Mouse (Mus musculus) olfactory bulb, adult 2 months (tissue): ENCODE results near the gene Crtc1. TPM values are rescaled to one million over a fixed set of nuclear protein-coding genes. Genes with fewer than 3 reads are reported as not detected.

Source experiments
- H3K27ac ChIP-seq: fragments of 200-500 bp; 2 replicates; pipeline ENCODE4 v1.5.1; 2012; ENCODE audit warnings: low read depth, low read length; ENCODE audit not compliant: insufficient read depth
- H3K4me1 ChIP-seq: fragments of 200-500 bp; 2 replicates; pipeline ENCODE4 v1.6.1; 2012; ENCODE audit warnings: low read length; ENCODE audit not compliant: control insufficient read depth, insufficient read depth
- H3K4me3 ChIP-seq: fragments of 200-500 bp; 2 replicates; pipeline ENCODE4 v1.5.1; 2012; ENCODE audit warnings: mild to moderate bottlenecking, low read depth, low read length, moderate library complexity; ENCODE audit not compliant: insufficient read depth
- CTCF ChIP-seq: fragments of 200-500 bp; IDR thresholded peaks from 2 replicates; pipeline ENCODE4 v1.5.1; 2012; ENCODE audit warnings: low read depth, mild to moderate bottlenecking, low read length, moderate library complexity; ENCODE audit not compliant: insufficient read depth
- POLR2A ChIP-seq: fragments of 200-500 bp; IDR thresholded peaks from 2 replicates; pipeline ENCODE4 v1.6.1; 2012; ENCODE audit warnings: mild to moderate bottlenecking, low read depth, low read length, moderate library complexity; ENCODE audit not compliant: insufficient read depth
- WGBS: fragments of 180-500 bp; shearing (Covaris S2); methylation state at CpG from one replicate; pipeline ENCODE4 v1.1.7; 2018; 5-methylcytosine and 5-hydroxymethylcytosine counted together
- polyA plus RNA-seq: library from polyadenylated mRNA; stranded (reverse); fragments of >200 nt; gene quantifications from 2 replicates; pipeline ENCODE4 v1.2.4, GENCODE M21; 2012; ENCODE audit warnings: low replicate concordance; ENCODE audit not compliant: missing spikeins, insufficient read depth, insufficient read length

Crtc1 gene
- polyA plus RNA-seq, 1 experiment: not detected

DNA sequence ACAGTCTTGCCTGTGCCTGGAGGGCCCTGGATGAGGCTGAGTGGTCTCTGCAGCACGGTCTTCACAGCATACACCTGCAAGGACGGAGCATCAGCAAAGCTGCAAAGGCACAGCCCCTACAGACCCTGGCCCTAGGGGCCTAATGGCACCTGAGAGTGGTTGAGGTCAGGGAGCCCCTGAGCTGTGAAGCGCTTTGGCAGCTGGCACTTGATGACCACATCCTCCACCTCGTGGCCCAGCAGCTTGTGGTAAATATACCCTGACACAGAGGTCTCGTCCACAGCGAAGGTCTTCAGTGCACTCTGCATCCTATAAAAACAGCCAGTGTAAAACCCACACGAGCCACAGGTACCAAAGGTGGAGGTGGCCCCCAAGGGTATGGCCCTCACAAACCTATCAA is 100.4 kb downstream of the Crtc1 start:
- H3K4me3 ChIP-seq: no peak overlapping the region
- WGBS: 92% methylated on average over 7 of the region's 7 CpGs
- no peak overlapping the region for H3K27ac ChIP-seq
- TF ChIP-seq CTCF (no peak), POLR2A (no peak)
- H3K4me1 ChIP-seq: peaks cover 2% of the 10 kb centered on the region

- peaks cover 39% of the 10 kb centered on the region for H3K4me1 ChIP-seq
- 88% methylated on average over 6 of the region's 6 CpGs for WGBS
- H3K4me3 ChIP-seq: no peak overlapping the region
- H3K27ac ChIP-seq: no peak overlapping the region
- no peak for TF ChIP-seq CTCF
Observed at GRCm38 (mm10) chr8:70332878-70333202, 106.5 kb downstream of the Crtc1 start.

Other genes with a start within 250 kb of the Crtc1 start
- not detected in 2 replicates for gene Slc25a42, start 227.3 kb downstream of the Crtc1 start, polyA plus RNA-seq
- not detected in 2 replicates for gene Sugp2, start 205.4 kb downstream of the Crtc1 start, polyA plus RNA-seq
- gene Armc6, start 205.1 kb downstream of the Crtc1 start, polyA plus RNA-seq: not detected in 2 replicates
- gene Homer3, start 156.8 kb downstream of the Crtc1 start, polyA plus RNA-seq: not detected in 2 replicates
- not detected in 2 replicates for gene Ddx49, start 137.1 kb downstream of the Crtc1 start, polyA plus RNA-seq
- gene Cope, start 137.1 kb downstream of the Crtc1 start, polyA plus RNA-seq: not detected in 2 replicates
- gene Cers1, start 123.8 kb downstream of the Crtc1 start, polyA plus RNA-seq: not detected in 2 replicates
- gene Gdf1, start 109.8 kb downstream of the Crtc1 start, polyA plus RNA-seq: not detected in 2 replicates
- gene Upf1, start 86.3 kb downstream of the Crtc1 start, polyA plus RNA-seq: not detected in 2 replicates
- gene Comp, start 66.0 kb downstream of the Crtc1 start, polyA plus RNA-seq: not detected in 2 replicates
- not detected in 2 replicates for gene Klhl26, start 37.4 kb upstream of the Crtc1 start, polyA plus RNA-seq
- gene Tmem59l, start 47.8 kb upstream of the Crtc1 start, polyA plus RNA-seq: not detected in 2 replicates
- gene Crlf1, start 53.6 kb upstream of the Crtc1 start, polyA plus RNA-seq: not detected in 2 replicates
- gene Rex1bd, start 67.2 kb upstream of the Crtc1 start, polyA plus RNA-seq: not detected in 2 replicates
- gene Uba52, start 71.2 kb upstream of the Crtc1 start, polyA plus RNA-seq: 789 TPM in 1 of 2 replicates, not detected in the other
- not detected in 2 replicates for gene Fkbp8, start 88.1 kb upstream of the Crtc1 start, polyA plus RNA-seq
- not detected in 2 replicates for gene Kxd1, start 88.4 kb upstream of the Crtc1 start, polyA plus RNA-seq
- gene Ell, start 99.9 kb upstream of the Crtc1 start, polyA plus RNA-seq: not detected in 2 replicates
- gene Isyna1, start 154.8 kb upstream of the Crtc1 start, polyA plus RNA-seq: not detected in 2 replicates
- gene Ssbp4, start 169.3 kb upstream of the Crtc1 start, polyA plus RNA-seq: not detected in 2 replicates
- not detected in 2 replicates for gene Lrrc25, start 176.6 kb upstream of the Crtc1 start, polyA plus RNA-seq
- not detected in 2 replicates for gene Gdf15, start 192.9 kb upstream of the Crtc1 start, polyA plus RNA-seq
- not detected in 2 replicates for gene Pgpep1, start 220.8 kb upstream of the Crtc1 start, polyA plus RNA-seq
- gene Lsm4, start 233.7 kb upstream of the Crtc1 start, polyA plus RNA-seq: not detected in 2 replicates